In genomic region chr8:126586101-126586500, GRCm38 (mm10) we compare ENCODE assay signal across 8 mouse cellular contexts. TPM values are rescaled to one million over a fixed set of nuclear protein-coding genes. Genes with fewer than 3 reads are reported as not detected.
A peak's percentile ranks its signal among the peaks of the same experiment; 100 is the strongest.
DNase-seq lines count a peak whose midpoint lies in the region; ATAC-seq and TF ChIP-seq lines count a peak whose summit lies in the region.

No protein-coding gene starts in this region.

- H3K4me2 ChIP-seq in forebrain, embryonic 15.5 days (replicated peaks) = peak overlapping the region; percentile 20
- H3K4me2 ChIP-seq in forebrain, embryonic 11.5 days (ENCODE audit: low read depth, low read length, severe bottlenecking) = no peak overlapping the region
- H3K4me2 ChIP-seq in liver, embryonic 16.5 days (ENCODE audit: low read depth, low read length) = no peak overlapping the region

- H3K36me3 ChIP-seq in forebrain, embryonic 15.5 days = peaks cover 2% of the 10 kb centered on the region; the same call in 1 of the 2 replicates
- H3K36me3 ChIP-seq in forebrain, embryonic 11.5 days (ENCODE audit: control insufficient read depth, insufficient read depth, low read length) = no peaks in the 10 kb centered on the region; the same call in 1 of the 2 replicates
- peaks cover 18 to 36% of the 10 kb centered on the region in 2 experiments for H3K36me3 ChIP-seq in MEL (ENCODE audit: control insufficient read depth in 1 of 2, insufficient read depth in 2 of 2, low read length in 2 of 2)
- H3K36me3 ChIP-seq in liver, embryonic 16.5 days (ENCODE audit: control insufficient read depth, insufficient read depth) = peaks cover 2% of the 10 kb centered on the region

- H3K27ac ChIP-seq in forebrain, embryonic 15.5 days (replicated peaks) = peak overlapping the region; percentile 92
- H3K27ac ChIP-seq in forebrain, embryonic 11.5 days (ENCODE audit: low read depth, low read length) = no peak overlapping the region
- peak overlapping the region; percentile 99 for H3K27ac ChIP-seq in layer of hippocampus, adult 2 months
- peak overlapping the region; percentile 58 for H3K27ac ChIP-seq in MEL (ENCODE audit: control insufficient read depth, low read depth, low read length)
- H3K27ac ChIP-seq in liver, embryonic 16.5 days (ENCODE audit: low read length) = peak overlapping the region; percentile 45

- DNase-seq in forebrain, embryonic 11.5 days (ENCODE audit: low spot score) = no peak
- DNase-seq in layer of hippocampus, adult 2 months (ENCODE audit: low spot score in 2 of 2) = no peak
- no peak for DNase-seq in layer of hippocampus, postnatal 10 days (ENCODE audit: low spot score in 2 of 2)
- DNase-seq in MEL (ENCODE audit: low read depth, low spot score) = peak; percentile 24
- DNase-seq in left cerebral cortex, postnatal 4 days = no peak
- DNase-seq in spleen, postnatal 36 days (ENCODE audit: low spot score in 2 of 2) = no peak

- no peaks in the 10 kb centered on the region for H3K9me3 ChIP-seq in forebrain, embryonic 15.5 days
- no peaks in the 10 kb centered on the region for H3K9me3 ChIP-seq in forebrain, embryonic 11.5 days (ENCODE audit: control insufficient read depth, low read length)
- H3K9me3 ChIP-seq in MEL (replicated peaks; ENCODE audit: insufficient read depth, low read length) = no peaks in the 10 kb centered on the region
- H3K9me3 ChIP-seq in liver, embryonic 16.5 days (replicated peaks; ENCODE audit: control insufficient read depth, low read length) = no peaks in the 10 kb centered on the region

- intact Hi-C loops in left cerebral cortex, postnatal 4 days (cut with DNase I) = loop anchor here (5.0 kb wide), 1 partner anchor 64 kb away; no protein-coding TSS in a partner anchor

- H3K4me1 ChIP-seq in forebrain, embryonic 15.5 days = peaks cover 77% of the 10 kb centered on the region
- H3K4me1 ChIP-seq in forebrain, embryonic 11.5 days (replicated peaks; ENCODE audit: control insufficient read depth, insufficient read depth, low read length) = peaks cover 30% of the 10 kb centered on the region
- peaks cover 9 to 27% of the 10 kb centered on the region in 2 experiments; a peak in 3 of 4 replicates for H3K4me1 ChIP-seq in MEL (ENCODE audit: control insufficient read depth in 1 of 2, insufficient read depth in 2 of 2, low read length in 2 of 2)
- peaks cover 54% of the 10 kb centered on the region for H3K4me1 ChIP-seq in liver, embryonic 16.5 days (ENCODE audit: control insufficient read depth, low read depth, low read length)

- TF ChIP-seq CTCF in layer of hippocampus, adult 2 months (conservative IDR thresholded peaks at IDR 0.05) = no peak
- TF ChIP-seq CTCF in MEL (IDR thresholded peaks at IDR 0.05 in 2 of 3, conservative IDR thresholded peaks at IDR 0.05 in 1 of 3; ENCODE audit: control insufficient read depth in 1 of 3, insufficient read depth in 1 of 3, low read depth in 2 of 3, low read length in 3 of 3, poor library complexity in 1 of 3, severe bottlenecking in 1 of 3) = no peak

- H3K9ac ChIP-seq in forebrain, embryonic 15.5 days (replicated peaks) = no peak overlapping the region
- H3K9ac ChIP-seq in forebrain, embryonic 11.5 days (ENCODE audit: low read length) = no peak overlapping the region
- H3K9ac ChIP-seq in MEL (ENCODE audit: control insufficient read depth, low read depth, low read length, poor library complexity, severe bottlenecking) = peak overlapping the region; percentile 33
- H3K9ac ChIP-seq in liver, embryonic 16.5 days (ENCODE audit: low read depth, low read length) = no peak overlapping the region

- H3K4me3 ChIP-seq in forebrain, embryonic 15.5 days = no peak overlapping the region
- no peak overlapping the region for H3K4me3 ChIP-seq in forebrain, embryonic 11.5 days (ENCODE audit: low read depth, low read length)
- peak overlapping the region; percentile 17; the same call in 1 of the 2 replicates for H3K4me3 ChIP-seq in layer of hippocampus, adult 2 months
- H3K4me3 ChIP-seq in MEL (ENCODE audit: control insufficient read depth in 1 of 2, insufficient read depth in 1 of 2, low read depth in 2 of 2, low read length in 2 of 2) = no peak overlapping the region
- no peak overlapping the region for H3K4me3 ChIP-seq in liver, embryonic 16.5 days (ENCODE audit: low read depth, low read length)

- peaks cover 52% of the 10 kb centered on the region for H3K79me2 ChIP-seq in MEL (ENCODE audit: control insufficient read depth, insufficient read depth, low read length, poor library complexity)

- no peak for TF ChIP-seq RAD21 in MEL (IDR thresholded peaks at IDR 0.05; ENCODE audit: low read depth, low read length)

- H3K27me3 ChIP-seq in forebrain, embryonic 15.5 days = no peaks in the 10 kb centered on the region
- H3K27me3 ChIP-seq in forebrain, embryonic 11.5 days (ENCODE audit: control insufficient read depth, insufficient read depth, low read length) = no peaks in the 10 kb centered on the region
- H3K27me3 ChIP-seq in MEL (ENCODE audit: control insufficient read depth in 1 of 2, insufficient read depth in 2 of 2, low read length in 2 of 2) = no peaks in the 10 kb centered on the region
- H3K27me3 ChIP-seq in liver, embryonic 16.5 days (ENCODE audit: control insufficient read depth, insufficient read depth, low read depth, low read length) = no peaks in the 10 kb centered on the region

- ATAC-seq in forebrain, embryonic 15.5 days (replicated peaks) = no peak
- no peak for ATAC-seq in forebrain, embryonic 11.5 days (replicated peaks; ENCODE audit: low FRiP score)
- no peak for ATAC-seq in liver, embryonic 16.5 days (ENCODE audit: low read depth)

- TF ChIP-seq POLR2A in MEL (IDR thresholded peaks at IDR 0.05; ENCODE audit: control insufficient read depth in 1 of 2, insufficient read depth in 1 of 2, low read depth in 1 of 2, low read length in 2 of 2, poor library complexity in 1 of 2) = no peak

- no peak for TF ChIP-seq EP300 in MEL (IDR thresholded peaks at IDR 0.05; ENCODE audit: low read depth in 1 of 2, low read length in 2 of 2)

- WGBS in forebrain, embryonic 15.5 days = 72% methylated on average over 2 of the region's 2 CpGs
- 86% methylated on average over 2 of the region's 2 CpGs for WGBS in forebrain, embryonic 11.5 days
- WGBS in liver, embryonic 16.5 days (ENCODE audit: insufficient replicate concordance) = 49% methylated on average over 2 of the region's 2 CpGs

TF ChIP-seq in MEL, 35 proteins besides CTCF, POLR2A, EP300 and RAD21:
- TF ChIP-seq GATA1 (IDR thresholded peaks at IDR 0.05; ENCODE audit: low read depth, low read length) (no peak), ZMIZ1 (IDR thresholded peaks at IDR 0.05; ENCODE audit: low read depth, low read length) (peak; percentile 54; the same call in 1 of the 2 replicates), NELFE (IDR thresholded peaks at IDR 0.05; ENCODE audit: low read depth, low read length) (no peak), USF2 (IDR thresholded peaks at IDR 0.05; ENCODE audit: borderline replicate concordance in 1 of 2, insufficient read depth in 1 of 2, low read depth in 1 of 2, low read length in 2 of 2) (no peak), ZNF384 (IDR thresholded peaks at IDR 0.05; ENCODE audit: low read depth, low read length) (peak; percentile 60), POLR2AphosphoS2 (IDR thresholded peaks at IDR 0.05; ENCODE audit: low read length) (peak; percentile 3; the same call in 1 of the 2 replicates)

RNA-seq across cellular contexts. Expression of gene Irf2bp2, which starts 7.7 kb away (rescaled TPM):
- polyA plus RNA-seq in forebrain, embryonic 15.5 days (2015; fragmentation: Nextera tagmentation; extraction: Ambion mirVana) = 10.5 and 11.1 TPM in 2 replicates
- polyA plus RNA-seq in forebrain, embryonic 11.5 days (2014; fragmentation: Nextera tagmentation; extraction: Ambion mirVana) = 4.5 and 4.6 TPM in 2 replicates
- total RNA-seq in layer of hippocampus, adult 2 months (2021) = 10 to 100 TPM; 53.0 to 60.4 TPM
- 10 to 100 TPM; 57.0 to 63.1 TPM for total RNA-seq in layer of hippocampus, postnatal 10 days (2021)
- total RNA-seq in MEL (2012; rRNA removed) = 30.4 and 37.2 TPM in 2 replicates
- 10 to 100 TPM in 1 of 2 experiments, not detected in 1; 17.1 TPM for polyA plus RNA-seq in MEL (2012; ENCODE audit: insufficient read depth in 1 of 2, insufficient read length in 2 of 2, low read depth in 1 of 2, low replicate concordance in 2 of 2, missing spikeins in 1 of 2)
- 3.3 TPM in 2 replicates for polyA plus RNA-seq in liver, embryonic 16.5 days (2015; fragmentation: Nextera tagmentation; extraction: Ambion mirVana)
- 10 to 100 TPM; 52.6 to 53.0 TPM for total RNA-seq in left cerebral cortex, postnatal 4 days (2021)
